Mouse (Mus musculus): ENCODE data around the gene Lipi. TPM values are rescaled to one million over a fixed set of nuclear protein-coding genes. Genes with fewer than 3 reads are reported as not detected.

Lipi gene
- total RNA-seq (2021) = not detected

- intact Hi-C loops (cut with DNase I) = no loop called here
- DNase-seq = no peak
Observed at GRCm38 (mm10) chr16:75585961-75586360, at the start of gene Lipi. Gene Lipi (minus strand): TSS chr16:75586061.

GRCm38 (mm10) chr16:75627862-75628261, 42.0 kb upstream of the Lipi start:
- intact Hi-C loops (cut with DNase I) = no loop called here
- DNase-seq = no peak

- intact Hi-C loops (cut with DNase I) = loop anchor here (5.0 kb wide), 1 partner anchor 1280 kb away; no protein-coding TSS in a partner anchor
- DNase-seq = peak; percentile 32 to 47
Observed at GRCm38 (mm10) chr16:75617651-75618349, 31.9 kb upstream of the Lipi start.

GRCm38 (mm10) chr16:75612561-75612960, 26.7 kb upstream of the Lipi start:
- no peak for DNase-seq
- intact Hi-C loops (cut with DNase I) = no loop called here

- intact Hi-C loops (cut with DNase I) = no loop called here
- no peak for DNase-seq
Observed at GRCm38 (mm10) chr16:75606415-75606814, 20.6 kb upstream of the Lipi start.

- no peak for DNase-seq
- intact Hi-C loops (cut with DNase I) = no loop called here
Observed at GRCm38 (mm10) chr16:75593501-75594183, 7.8 kb upstream of the Lipi start.

- intact Hi-C loops (cut with DNase I) = no loop called here
- peak; percentile 74 to 77 for DNase-seq
Observed at GRCm38 (mm10) chr16:75592671-75593500, 7.0 kb upstream of the Lipi start, which contains the start of gene Rbm11. Gene Rbm11 (plus strand): TSS chr16:75592844.

- intact Hi-C loops (cut with DNase I) = no loop called here
- no peak for DNase-seq
Observed at GRCm38 (mm10) chr16:75586466-75586865, 605 bp upstream of the Lipi start.

- no peak for DNase-seq
- intact Hi-C loops (cut with DNase I) = no loop called here
Observed at GRCm38 (mm10) chr16:75582279-75582678, 3.6 kb downstream of the Lipi start.

GRCm38 (mm10) chr16:75562910-75563309, 23.0 kb downstream of the Lipi start:
- no peak for DNase-seq
- intact Hi-C loops (cut with DNase I) = no loop called here

GRCm38 (mm10) chr16:75545310-75545709, 40.6 kb downstream of the Lipi start:
- intact Hi-C loops (cut with DNase I) = no loop called here

GRCm38 (mm10) chr16:75537784-75538565, 47.9 kb downstream of the Lipi start:
- intact Hi-C loops (cut with DNase I) = no loop called here
- DNase-seq = no peak

More at GRCm38 (mm10) chr16:75545310-75545709, 40.6 kb downstream of the Lipi start:
- DNase-seq = no peak

- no peak for DNase-seq
- intact Hi-C loops (cut with DNase I) = loop anchor here (5.0 kb wide), 1 partner anchor 189 kb away; no protein-coding TSS in a partner anchor
Observed at GRCm38 (mm10) chr16:75531705-75532104, 54.2 kb downstream of the Lipi start.

GRCm38 (mm10) chr16:75496568-75496967, 89.3 kb downstream of the Lipi start:
- DNase-seq = no peak
- intact Hi-C loops (cut with DNase I) = no loop called here

Other genes with a start within 250 kb of the Lipi start
- under 1 TPM in 1 of 2 experiments, not detected in 1; 0.17 TPM for gene Rbm11, start 6.8 kb upstream of the Lipi start, total RNA-seq (2021)
- 10 to 100 TPM; 17.6 to 18.4 TPM for gene Hspa13, start 181.0 kb upstream of the Lipi start, total RNA-seq (2021)

All from heart, postnatal 10 days (tissue).